Mouse (Mus musculus) heart, embryonic 10.5 days (tissue): Measurements from ENCODE around the gene Cept1. TPM values are rescaled to one million over a fixed set of nuclear protein-coding genes. Genes with fewer than 3 reads are reported as not detected.

Experiments used
- DNase-seq: peaks from one replicate; pipeline ENCODE4 v3.0.0-alpha.2; 2017; ENCODE audit warnings: low spot score
- H3K27ac ChIP-seq: fragments of 300-500 bp; sonication (generic); 2 replicates; pipeline ENCODE4 v1.5.1; 2016; ENCODE audit warnings: mild to moderate bottlenecking
- H3K27me3 ChIP-seq: fragments of 300-500 bp; sonication (generic); 2 replicates; pipeline ENCODE4 v1.6.1; 2016; ENCODE audit warnings: mild to moderate bottlenecking; ENCODE audit not compliant: poor library complexity, insufficient read depth, severe bottlenecking
- H3K36me3 ChIP-seq: fragments of 300-500 bp; sonication (generic); 2 replicates; pipeline ENCODE4 v1.6.1; 2016; ENCODE audit warnings: mild to moderate bottlenecking, moderate library complexity
- H3K4me1 ChIP-seq: fragments of 300-500 bp; sonication (generic); 2 replicates; pipeline ENCODE4 v1.6.1; 2016; ENCODE audit warnings: mild to moderate bottlenecking
- H3K4me3 ChIP-seq: fragments of 300-500 bp; sonication (generic); 2 replicates; pipeline ENCODE4 v1.5.1; 2016; ENCODE audit warnings: mild to moderate bottlenecking, moderate library complexity
- H3K9me3 ChIP-seq: fragments of 300-500 bp; sonication (generic); 2 replicates; pipeline ENCODE4 v1.6.1; 2016; ENCODE audit warnings: mild to moderate bottlenecking, moderate library complexity
- WGBS: fragments of 180-500 bp; shearing (Covaris S2); methylation state at CpG from one replicate; pipeline ENCODE4 v1.1.7; 2016; 5-methylcytosine and 5-hydroxymethylcytosine counted together
- polyA plus RNA-seq: library from polyadenylated mRNA; unstranded; fragments of >200 nt; fragmentation: Nextera tagmentation; extraction: Ambion mirVana; gene quantifications from 2 replicates; pipeline ENCODE4 v1.2.1, GENCODE M21; 2016

Gene Cept1
- polyA plus RNA-seq, 1 experiment from 2014 or later, result 36.6 TPM

GRCm38 (mm10) chr3:106526411-106526810 lies 21.2 kb downstream of the Cept1 start:
- H3K4me1 ChIP-seq, result no peaks in the 10 kb centered on the region
- no peaks in the 10 kb centered on the region for H3K27me3 ChIP-seq
- 86% methylated on average over 2 of the region's 2 CpGs for WGBS
- no peak overlapping the region for H3K4me3 ChIP-seq
- DNase-seq, result no peak
- no peaks in the 10 kb centered on the region for H3K9me3 ChIP-seq
- no peak overlapping the region for H3K27ac ChIP-seq
- H3K36me3 ChIP-seq, result 0 out of 2 replicates have a peak, but pooled peaks cover 3% of the 10 kb centered on the region

GRCm38 (mm10) chr3:106522730-106523129 lies 24.9 kb downstream of the Cept1 start:
- H3K4me3 ChIP-seq, result no peak overlapping the region
- H3K27ac ChIP-seq, result no peak overlapping the region
- H3K4me1 ChIP-seq, result no peaks in the 10 kb centered on the region
- no peaks in the 10 kb centered on the region for H3K9me3 ChIP-seq
- DNase-seq, result no peak
- H3K27me3 ChIP-seq, result no peaks in the 10 kb centered on the region
- WGBS, result 89% methylated on average over 1 of the region's 1 CpGs
- H3K36me3 ChIP-seq, result 0 out of 2 replicates have a peak, but pooled peaks cover 3% of the 10 kb centered on the region

GRCm38 (mm10) chr3:106515016-106515415 lies 32.6 kb downstream of the Cept1 start:
- no peak for DNase-seq
- Histone ChIP-seq H3K4me3 (no peak overlapping the region), H3K9me3 (no peaks in the 10 kb centered on the region), H3K27ac (no peak overlapping the region), H3K4me1 (no peaks in the 10 kb centered on the region), H3K36me3 (no peaks in the 10 kb centered on the region), H3K27me3 (no peaks in the 10 kb centered on the region)
- WGBS, result 75% methylated on average over 6 of the region's 6 CpGs

- Histone ChIP-seq H3K9me3 (no peaks in the 10 kb centered on the region), H3K27ac (no peak overlapping the region), H3K27me3 (no peaks in the 10 kb centered on the region), H3K4me1 (no peaks in the 10 kb centered on the region), H3K4me3 (no peak overlapping the region), H3K36me3 (no peaks in the 10 kb centered on the region)
- DNase-seq, result no peak
- 92% methylated on average over 1 of the region's 1 CpGs for WGBS
These were observed 36.9 kb downstream of the Cept1 start for GRCm38 (mm10) chr3:106510669-106511068.

- Histone ChIP-seq H3K4me3 (no peak overlapping the region), H3K27me3 (no peaks in the 10 kb centered on the region), H3K36me3 (peaks cover 34% of the 10 kb centered on the region; the same call in 1 of the 2 replicates), H3K27ac (no peak overlapping the region), H3K9me3 (no peaks in the 10 kb centered on the region), H3K4me1 (no peaks in the 10 kb centered on the region)
- WGBS, result 87% methylated on average over 2 of the region's 2 CpGs
- no peak for DNase-seq
These were observed 44.7 kb downstream of the Cept1 start for GRCm38 (mm10) chr3:106502892-106503291.

- Histone ChIP-seq H3K9me3 (no peaks in the 10 kb centered on the region), H3K27ac (no peak overlapping the region), H3K36me3 (peaks cover 34% of the 10 kb centered on the region; the same call in 1 of the 2 replicates), H3K4me1 (no peaks in the 10 kb centered on the region), H3K4me3 (no peak overlapping the region), H3K27me3 (no peaks in the 10 kb centered on the region)
- no peak for DNase-seq
- WGBS, result 72% methylated on average over 2 of the region's 2 CpGs
These were observed 47.1 kb downstream of the Cept1 start for GRCm38 (mm10) chr3:106500510-106500909.

- no peak for DNase-seq
- Histone ChIP-seq H3K4me1 (peaks cover 7% of the 10 kb centered on the region; the same call in 1 of the 2 replicates), H3K4me3 (no peak overlapping the region), H3K9me3 (no peaks in the 10 kb centered on the region), H3K27me3 (no peaks in the 10 kb centered on the region), H3K27ac (no peak overlapping the region), H3K36me3 (peaks cover 9% of the 10 kb centered on the region; the same call in 1 of the 2 replicates)
- 70% methylated on average over 3 of the region's 3 CpGs for WGBS
These were observed 50.6 kb downstream of the Cept1 start for GRCm38 (mm10) chr3:106496996-106497395.

- H3K9me3 ChIP-seq, result no peaks in the 10 kb centered on the region
- WGBS, result 57% methylated on average over 4 of the region's 4 CpGs
- H3K27ac ChIP-seq, result peak overlapping the region; percentile 36; the same call in 1 of the 2 replicates
These were observed 51.4 kb downstream of the Cept1 start for GRCm38 (mm10) chr3:106496045-106496721.

GRCm38 (mm10) chr3:106495346-106496044 lies 52.1 kb downstream of the Cept1 start:
- WGBS, result 87% methylated on average over 1 of the region's 1 CpGs

More at GRCm38 (mm10) chr3:106496045-106496721, 51.4 kb downstream of the Cept1 start:
- DNase-seq, result no peak
- no peaks in the 10 kb centered on the region for H3K27me3 ChIP-seq
- no peak overlapping the region for H3K4me3 ChIP-seq
- peaks cover 7% of the 10 kb centered on the region; the same call in 1 of the 2 replicates for H3K4me1 ChIP-seq
- peaks cover 4% of the 10 kb centered on the region; the same call in 1 of the 2 replicates for H3K36me3 ChIP-seq

GRCm38 (mm10) chr3:106494417-106494950 lies 53.1 kb downstream of the Cept1 start:
- peaks cover 7% of the 10 kb centered on the region; the same call in 1 of the 2 replicates for H3K4me1 ChIP-seq
- no peaks in the 10 kb centered on the region for H3K27me3 ChIP-seq
- no peaks in the 10 kb centered on the region for H3K36me3 ChIP-seq
- WGBS, result 63% methylated on average over 1 of the region's 1 CpGs
- no peaks in the 10 kb centered on the region for H3K9me3 ChIP-seq
- no peak overlapping the region for H3K4me3 ChIP-seq
- H3K27ac ChIP-seq, result no peak overlapping the region
- no peak for DNase-seq

More at GRCm38 (mm10) chr3:106495346-106496044, 52.1 kb downstream of the Cept1 start:
- H3K27me3 ChIP-seq, result no peaks in the 10 kb centered on the region
- no peak overlapping the region for H3K4me3 ChIP-seq
- peaks cover 4% of the 10 kb centered on the region; the same call in 1 of the 2 replicates for H3K36me3 ChIP-seq
- no peak for DNase-seq
- peak overlapping the region; percentile 36; the same call in 1 of the 2 replicates for H3K27ac ChIP-seq
- H3K4me1 ChIP-seq, result peaks cover 7% of the 10 kb centered on the region; the same call in 1 of the 2 replicates
- no peaks in the 10 kb centered on the region for H3K9me3 ChIP-seq

GRCm38 (mm10) chr3:106493882-106494281 lies 53.7 kb downstream of the Cept1 start:
- no peak for DNase-seq
- Histone ChIP-seq H3K27me3 (no peaks in the 10 kb centered on the region), H3K4me3 (no peak overlapping the region), H3K4me1 (peaks cover 7% of the 10 kb centered on the region; the same call in 1 of the 2 replicates), H3K9me3 (no peaks in the 10 kb centered on the region), H3K36me3 (no peaks in the 10 kb centered on the region), H3K27ac (no peak overlapping the region)
- WGBS, result 54% methylated on average over 3 of the region's 3 CpGs

GRCm38 (mm10) chr3:106493202-106493601 lies 54.4 kb downstream of the Cept1 start:
- Histone ChIP-seq H3K4me3 (no peak overlapping the region), H3K27me3 (no peaks in the 10 kb centered on the region), H3K36me3 (no peaks in the 10 kb centered on the region), H3K27ac (no peak overlapping the region), H3K9me3 (no peaks in the 10 kb centered on the region), H3K4me1 (peaks cover 7% of the 10 kb centered on the region; the same call in 1 of the 2 replicates)
- 81% methylated on average over 8 of the region's 8 CpGs for WGBS
- no peak for DNase-seq

- Histone ChIP-seq H3K4me3 (no peak overlapping the region), H3K4me1 (peaks cover 7% of the 10 kb centered on the region; the same call in 1 of the 2 replicates), H3K27ac (no peak overlapping the region), H3K36me3 (no peaks in the 10 kb centered on the region), H3K27me3 (no peaks in the 10 kb centered on the region), H3K9me3 (no peaks in the 10 kb centered on the region)
- WGBS, result 66% methylated on average over 1 of the region's 1 CpGs
- DNase-seq, result no peak
These were observed 54.9 kb downstream of the Cept1 start for GRCm38 (mm10) chr3:106492723-106493122.
